Comparison of ENCODE assay signal across 8 mouse cellular contexts in genomic region chr11:100859579-100860075, GRCm38 (mm10). TPM values are rescaled to one million over a fixed set of nuclear protein-coding genes. Genes with fewer than 3 reads are reported as not detected.
DNase-seq lines count a peak whose midpoint lies in the region; ATAC-seq and TF ChIP-seq lines count a peak whose summit lies in the region.

No protein-coding gene starts in this region.

- 53% methylated on average over 6 of the region's 6 CpGs for WGBS in heart, postnatal 0 days
- 49% methylated on average over 6 of the region's 6 CpGs for WGBS in hindbrain, embryonic 14.5 days
- WGBS in midbrain, embryonic 14.5 days: 54% methylated on average over 6 of the region's 6 CpGs

- ATAC-seq in heart, postnatal 0 days (ENCODE audit: insufficient read depth, low read depth): peak; percentile 1; the same call in 1 of the 2 replicates
- no peak for ATAC-seq in G1E (ENCODE audit: extremely low read depth, insufficient number of reproducible peaks, low FRiP score, poor library complexity, severe bottlenecking)
- ATAC-seq in hindbrain, embryonic 14.5 days (ENCODE audit: low FRiP score): no peak
- no peak for ATAC-seq in midbrain, embryonic 14.5 days (ENCODE audit: low FRiP score, low TSS enrichment)
- no peak for ATAC-seq in cerebellum, adult (ENCODE audit: insufficient number of reproducible peaks, low FRiP score, low TSS enrichment)

- TF ChIP-seq EP300 in heart, postnatal 0 days (IDR thresholded peaks at IDR 0.05; ENCODE audit: low read depth): no peak

- peak overlapping the region; percentile 50 for H3K4me3 ChIP-seq in heart, postnatal 0 days (ENCODE audit: low read depth, low read length)
- peak overlapping the region; percentile 95; the same call in 1 of the 2 replicates for H3K4me3 ChIP-seq in G1E (ENCODE audit: low read depth, low read length)
- H3K4me3 ChIP-seq in hindbrain, embryonic 14.5 days (replicated peaks; ENCODE audit: low read length): peak overlapping the region; percentile 40
- peak overlapping the region; percentile 38 for H3K4me3 ChIP-seq in midbrain, embryonic 14.5 days (replicated peaks; ENCODE audit: low read depth, low read length)

- no peaks in the 10 kb centered on the region for H3K9me3 ChIP-seq in heart, postnatal 0 days (replicated peaks; ENCODE audit: control insufficient read depth, low read length)
- no peaks in the 10 kb centered on the region for H3K9me3 ChIP-seq in G1E (replicated peaks)
- H3K9me3 ChIP-seq in hindbrain, embryonic 14.5 days (ENCODE audit: control insufficient read depth, low read length): no peaks in the 10 kb centered on the region
- H3K9me3 ChIP-seq in midbrain, embryonic 14.5 days (ENCODE audit: control insufficient read depth, low read length): no peaks in the 10 kb centered on the region

- intact Hi-C loops in heart, postnatal 25 days (cut with DNase I): loop anchor here (5.0 kb wide), 2 partner anchors 72 to 147 kb away; partner anchors contain the start of genes Hspb9 and Kat2a

- peaks cover 11% of the 10 kb centered on the region for H3K4me1 ChIP-seq in heart, postnatal 0 days (ENCODE audit: control insufficient read depth, insufficient read depth)
- peaks cover 88% of the 10 kb centered on the region for H3K4me1 ChIP-seq in G1E (ENCODE audit: insufficient read depth, low read depth, low read length)
- H3K4me1 ChIP-seq in hindbrain, embryonic 14.5 days (replicated peaks; ENCODE audit: control insufficient read depth, insufficient read depth, low read length): no peaks in the 10 kb centered on the region; the same call in 1 of the 2 replicates
- H3K4me1 ChIP-seq in midbrain, embryonic 14.5 days (ENCODE audit: control insufficient read depth, insufficient read depth, low read length): no peaks in the 10 kb centered on the region

- DNase-seq in heart, postnatal 0 days (ENCODE audit: low spot score): no peak
- no peak for DNase-seq in heart, postnatal 25 days (ENCODE audit: low spot score)
- DNase-seq in G1E (ENCODE audit: low spot score) (no peak), MN1 (ENCODE audit: low spot score) (no peak)
- DNase-seq in hindbrain, embryonic 14.5 days (ENCODE audit: low spot score): no peak
- DNase-seq in midbrain, embryonic 14.5 days: no peak
- DNase-seq in embryo, embryonic 11 days: no peak

- peaks cover 3% of the 10 kb centered on the region; the same call in 1 of the 2 replicates for H3K27me3 ChIP-seq in heart, postnatal 0 days (ENCODE audit: control insufficient read depth, insufficient read depth, low read length)
- peaks cover 17% of the 10 kb centered on the region for H3K27me3 ChIP-seq in G1E (ENCODE audit: insufficient read depth, low read length)
- H3K27me3 ChIP-seq in hindbrain, embryonic 14.5 days (ENCODE audit: control insufficient read depth, insufficient read depth, low read length): peaks cover 38% of the 10 kb centered on the region
- H3K27me3 ChIP-seq in midbrain, embryonic 14.5 days (ENCODE audit: control insufficient read depth, insufficient read depth, low read length): peaks cover 14% of the 10 kb centered on the region

- TF ChIP-seq CTCF in heart, postnatal 0 days (IDR thresholded peaks at IDR 0.05; ENCODE audit: low read depth): no peak
- no peak for TF ChIP-seq CTCF in G1E (IDR thresholded peaks at IDR 0.05; ENCODE audit: low read depth, low read length)

- H3K36me3 ChIP-seq in heart, postnatal 0 days (replicated peaks; ENCODE audit: control insufficient read depth, insufficient read depth, low read length): no peaks in the 10 kb centered on the region
- H3K36me3 ChIP-seq in G1E (replicated peaks): peaks cover 37% of the 10 kb centered on the region
- H3K36me3 ChIP-seq in hindbrain, embryonic 14.5 days (replicated peaks; ENCODE audit: control insufficient read depth, insufficient read depth): no peaks in the 10 kb centered on the region
- H3K36me3 ChIP-seq in midbrain, embryonic 14.5 days (ENCODE audit: control insufficient read depth, insufficient read depth, low read length): no peaks in the 10 kb centered on the region

- peak overlapping the region; percentile 64 for H3K27ac ChIP-seq in heart, postnatal 0 days (ENCODE audit: low read depth)
- no peak overlapping the region for H3K27ac ChIP-seq in hindbrain, embryonic 14.5 days
- no peak overlapping the region for H3K27ac ChIP-seq in midbrain, embryonic 14.5 days (replicated peaks; ENCODE audit: low read depth, low read length)

- peak overlapping the region; percentile 62 for H3K9ac ChIP-seq in heart, postnatal 0 days (replicated peaks; ENCODE audit: low read depth, low read length)
- no peak overlapping the region for H3K9ac ChIP-seq in hindbrain, embryonic 14.5 days
- H3K9ac ChIP-seq in midbrain, embryonic 14.5 days (replicated peaks; ENCODE audit: low read length): 0 out of 2 replicates have a peak overlapping the region, but pooled peaks have one; percentile 31

- H3K4me2 ChIP-seq in heart, postnatal 0 days (ENCODE audit: low read depth, low read length): peak overlapping the region; percentile 65
- H3K4me2 ChIP-seq in hindbrain, embryonic 14.5 days (replicated peaks): peak overlapping the region; percentile 58
- peak overlapping the region; percentile 57 for H3K4me2 ChIP-seq in midbrain, embryonic 14.5 days (ENCODE audit: low read length)

RNA-seq across cellular contexts. Expression of gene Stat5a, which starts 0.5 kb away (rescaled TPM):
- 12.6 and 21.3 TPM in 2 replicates for total RNA-seq in heart, postnatal 0 days (2014; rRNA removed; ENCODE audit: low replicate concordance)
- 9.6 and 11.7 TPM in 2 replicates for polyA plus RNA-seq in heart, postnatal 0 days (2015; fragmentation: Nextera tagmentation; extraction: Ambion mirVana)
- 10 to 100 TPM; 24.3 to 30.1 TPM for total RNA-seq in heart, postnatal 25 days (2021)
- total RNA-seq in G1E (2014; fragmentation: Nextera tagmentation): 161 and 162 TPM in 2 replicates
- total RNA-seq in G1E (2017): 106 and 112 TPM in 2 replicates
- 157 and 161 TPM in 2 replicates for polyA plus RNA-seq in G1E (2012)
- polyA plus RNA-seq in hindbrain, embryonic 14.5 days (2014; fragmentation: Nextera tagmentation; extraction: Ambion mirVana): 1.4 and 1.7 TPM in 2 replicates
- 1.7 and 1.9 TPM in 2 replicates for polyA plus RNA-seq in midbrain, embryonic 14.5 days (2014; fragmentation: Nextera tagmentation; extraction: Ambion mirVana)

RNA-seq across cellular contexts. Expression of gene Stat5b, which starts 9.1 kb away (rescaled TPM):
- 29.2 and 48.2 TPM in 2 replicates for total RNA-seq in heart, postnatal 0 days (2014; rRNA removed; ENCODE audit: low replicate concordance)
- 22.5 and 23.3 TPM in 2 replicates for polyA plus RNA-seq in heart, postnatal 0 days (2015; fragmentation: Nextera tagmentation; extraction: Ambion mirVana)
- 10 to 100 TPM; 67.6 to 68.9 TPM for total RNA-seq in heart, postnatal 25 days (2021)
- 91.4 and 93.0 TPM in 2 replicates for total RNA-seq in G1E (2014; fragmentation: Nextera tagmentation)
- total RNA-seq in G1E (2017): 52.2 and 55.9 TPM in 2 replicates
- polyA plus RNA-seq in G1E (2012): 65.8 and 73.5 TPM in 2 replicates
- 19.0 and 19.8 TPM in 2 replicates for polyA plus RNA-seq in hindbrain, embryonic 14.5 days (2014; fragmentation: Nextera tagmentation; extraction: Ambion mirVana)
- polyA plus RNA-seq in midbrain, embryonic 14.5 days (2014; fragmentation: Nextera tagmentation; extraction: Ambion mirVana): 17.2 and 18.6 TPM in 2 replicates

Comparison
In these comparisons a context has a peak if more than half of its experiments do, and no peak if none do; other contexts are left out.
1. H3K4me3 ChIP-seq: peak in every context shown above with its lines; median percentile 95 in G1E; 50 in heart, postnatal 0 days; 40 in hindbrain, embryonic 14.5 days; 38 in midbrain, embryonic 14.5 days.
2. RNA of gene Stat5a, which starts 0.5 kb away (polyA plus RNA-seq): 157 to 161 TPM in G1E; 9.6 to 11.7 TPM in heart, postnatal 0 days, 1.7 to 1.9 TPM in midbrain, embryonic 14.5 days and 1.4 to 1.7 TPM in hindbrain, embryonic 14.5 days; every median in the first group is over 10 times any median in the second.
3. Peak in every context shown above with its lines, with median percentiles within 50 percentile points of each other: H3K4me2 ChIP-seq.